Mouse (Mus musculus): ENCODE results near the gene Kif1a.

GRCm38 (mm10) chr1:93050071-93050470, 51.7 kb downstream of the Kif1a start:
- TF ChIP-seq ZC3H11A (IDR thresholded peaks at IDR 0.05; ENCODE audit: borderline replicate concordance, low read depth, low read length) (no peak), MAFK (IDR thresholded peaks at IDR 0.05; ENCODE audit: insufficient read depth, low read depth, low read length) (no peak)

All from ES-E14 (cell line).